Comparison of ENCODE assay signal across 11 mouse cellular contexts in the genomic region with DNA sequence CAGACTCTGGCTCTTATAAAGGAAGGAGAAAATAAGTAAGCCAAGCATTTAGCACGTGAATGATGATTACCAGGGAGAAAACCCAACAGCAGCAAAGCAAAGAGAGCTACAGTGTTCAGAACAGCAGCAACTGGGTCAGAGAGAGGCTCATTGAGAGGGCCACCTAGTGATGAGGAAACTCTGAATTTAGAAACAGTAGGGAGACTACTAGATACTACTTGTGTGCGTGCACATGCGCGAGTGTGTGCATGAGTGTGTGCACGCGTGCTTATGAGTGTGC. TPM values are rescaled to one million over a fixed set of nuclear protein-coding genes. Genes with fewer than 3 reads are reported as not detected.
DNase-seq lines count a peak whose midpoint lies in the region; ATAC-seq and TF ChIP-seq lines count a peak whose summit lies in the region.
"Had no signal": no experiment of that assay in that cellular context is flagged by ENCODE, and none has a peak within 500 bp of the region (broad histone marks: within the 10 kb centered on the region; RNA-seq: fewer than 3 reads in every experiment).

No protein-coding gene starts in this region.

- H3K9ac ChIP-seq in heart, embryonic 16.5 days (ENCODE audit: low read length), result no peak overlapping the region
- no peak overlapping the region for H3K9ac ChIP-seq in midbrain, embryonic 15.5 days
- no peak overlapping the region for H3K9ac ChIP-seq in midbrain, embryonic 14.5 days (replicated peaks; ENCODE audit: low read length)
- H3K9ac ChIP-seq in neural tube, embryonic 15.5 days (replicated peaks), result no peak overlapping the region; the same call in 1 of the 2 replicates
- H3K9ac ChIP-seq: midbrain, embryonic 13.5 days had no signal

- WGBS in heart, embryonic 16.5 days, result 82% methylated on average over 6 of the region's 6 CpGs
- WGBS in midbrain, embryonic 15.5 days, result 87% methylated on average over 6 of the region's 6 CpGs
- 85% methylated on average over 6 of the region's 6 CpGs for WGBS in midbrain, embryonic 14.5 days
- WGBS in neural tube, embryonic 15.5 days, result 82% methylated on average over 6 of the region's 6 CpGs

- TF ChIP-seq POLR2A in cortical plate, adult 2 months (IDR thresholded peaks at IDR 0.05; ENCODE audit: extremely low read depth, insufficient read depth, low read length), result no peak

- no peaks in the 10 kb centered on the region for H3K4me1 ChIP-seq in heart, embryonic 16.5 days (ENCODE audit: control insufficient read depth, insufficient read depth, low read length)
- peaks cover 9% of the 10 kb centered on the region; the same call in 1 of the 2 replicates for H3K4me1 ChIP-seq in midbrain, embryonic 15.5 days
- no peaks in the 10 kb centered on the region; the same call in 1 of the 2 replicates for H3K4me1 ChIP-seq in midbrain, embryonic 14.5 days (ENCODE audit: control insufficient read depth, insufficient read depth, low read length)
- peaks cover 1% of the 10 kb centered on the region for H3K4me1 ChIP-seq in cortical plate, adult 2 months (ENCODE audit: control insufficient read depth, insufficient read depth, low read length)
- peaks cover 10% of the 10 kb centered on the region for H3K4me1 ChIP-seq in neural tube, embryonic 15.5 days
- H3K4me1 ChIP-seq: midbrain, embryonic 13.5 days had no signal

- no peak for TF ChIP-seq CTCF in cortical plate, adult 2 months (IDR thresholded peaks at IDR 0.05; ENCODE audit: extremely low read depth, insufficient read depth, low read length)

- DNase-seq in heart, postnatal 36 days, result no peak
- no peak for DNase-seq in midbrain, embryonic 14.5 days
- DNase-seq in spleen, postnatal 10 days (ENCODE audit: low spot score in 2 of 2), result no peak
- DNase-seq: adrenal gland, postnatal 25 days; kidney, adult 18-20 months had no signal

- no peak overlapping the region for H3K27ac ChIP-seq in heart, embryonic 16.5 days (ENCODE audit: low read length)
- H3K27ac ChIP-seq in midbrain, embryonic 15.5 days, result 0 out of 2 replicates have a peak overlapping the region, but pooled peaks have one; percentile 44
- no peak overlapping the region for H3K27ac ChIP-seq in midbrain, embryonic 14.5 days (replicated peaks; ENCODE audit: low read depth, low read length)
- no peak overlapping the region for H3K27ac ChIP-seq in cortical plate, adult 2 months (ENCODE audit: insufficient read depth, low read length)
- peak overlapping the region; percentile 61 for H3K27ac ChIP-seq in neural tube, embryonic 15.5 days (replicated peaks)
- H3K27ac ChIP-seq: midbrain, embryonic 13.5 days had no signal

- intact Hi-C loops in heart, postnatal 36 days (cut with DNase I), result loop anchor here (1.0 to 10.0 kb wide), 5 partner anchors 67 to 430 kb away; partner anchors contain the start of gene Btbd11

- no peak for ATAC-seq in heart, embryonic 16.5 days (replicated peaks; ENCODE audit: extremely low read depth, insufficient read depth, low FRiP score)
- no peak for ATAC-seq in midbrain, embryonic 15.5 days (replicated peaks)
- no peak for ATAC-seq in midbrain, embryonic 14.5 days (ENCODE audit: low FRiP score, low TSS enrichment)
- ATAC-seq in neural tube, embryonic 15.5 days (ENCODE audit: low FRiP score), result peak; percentile 43; the same call in 1 of the 2 replicates

- H3K4me2 ChIP-seq in heart, embryonic 16.5 days (ENCODE audit: low read depth, low read length), result peak overlapping the region; percentile 45; the same call in 1 of the 2 replicates
- no peak overlapping the region for H3K4me2 ChIP-seq in midbrain, embryonic 15.5 days
- no peak overlapping the region for H3K4me2 ChIP-seq in midbrain, embryonic 14.5 days (ENCODE audit: low read length)
- H3K4me2 ChIP-seq in neural tube, embryonic 15.5 days, result peak overlapping the region; percentile 45

- H3K9me3 ChIP-seq in heart, embryonic 16.5 days (replicated peaks; ENCODE audit: control insufficient read depth, low read length), result no peaks in the 10 kb centered on the region
- H3K9me3 ChIP-seq in midbrain, embryonic 15.5 days, result no peaks in the 10 kb centered on the region
- no peaks in the 10 kb centered on the region for H3K9me3 ChIP-seq in midbrain, embryonic 14.5 days (ENCODE audit: control insufficient read depth, low read length)
- no peaks in the 10 kb centered on the region for H3K9me3 ChIP-seq in neural tube, embryonic 15.5 days (replicated peaks)
- H3K9me3 ChIP-seq: midbrain, embryonic 13.5 days had no signal

- H3K27me3 ChIP-seq in heart, embryonic 16.5 days (ENCODE audit: control insufficient read depth, insufficient read depth, low read length), result peaks cover 3% of the 10 kb centered on the region; the same call in 1 of the 2 replicates
- H3K27me3 ChIP-seq in midbrain, embryonic 15.5 days (replicated peaks), result no peaks in the 10 kb centered on the region
- no peaks in the 10 kb centered on the region for H3K27me3 ChIP-seq in midbrain, embryonic 14.5 days (ENCODE audit: control insufficient read depth, insufficient read depth, low read length)
- no peaks in the 10 kb centered on the region for H3K27me3 ChIP-seq in neural tube, embryonic 15.5 days (replicated peaks)
- H3K27me3 ChIP-seq: CH12.LX had no signal

- H3K36me3 ChIP-seq in heart, embryonic 16.5 days (ENCODE audit: control insufficient read depth, insufficient read depth), result no peaks in the 10 kb centered on the region
- H3K36me3 ChIP-seq in midbrain, embryonic 15.5 days (replicated peaks), result no peaks in the 10 kb centered on the region
- H3K36me3 ChIP-seq in midbrain, embryonic 14.5 days (ENCODE audit: control insufficient read depth, insufficient read depth, low read length), result no peaks in the 10 kb centered on the region
- no peaks in the 10 kb centered on the region for H3K36me3 ChIP-seq in neural tube, embryonic 15.5 days
- H3K36me3 ChIP-seq: midbrain, embryonic 13.5 days had no signal

- H3K4me3 ChIP-seq in heart, embryonic 16.5 days (ENCODE audit: low read length), result no peak overlapping the region
- no peak overlapping the region for H3K4me3 ChIP-seq in midbrain, embryonic 15.5 days
- no peak overlapping the region for H3K4me3 ChIP-seq in midbrain, embryonic 14.5 days (replicated peaks; ENCODE audit: low read depth, low read length)
- H3K4me3 ChIP-seq in cortical plate, adult 2 months (ENCODE audit: insufficient read depth, low read length), result peak overlapping the region; percentile 40
- no peak overlapping the region for H3K4me3 ChIP-seq in neural tube, embryonic 15.5 days (replicated peaks)
- H3K4me3 ChIP-seq: midbrain, embryonic 13.5 days had no signal

RNA-seq across cellular contexts. Expression of gene Cry1, which starts 36.8 kb away (rescaled TPM):
- 18.2 and 19.7 TPM in 2 replicates for polyA plus RNA-seq in heart, embryonic 16.5 days (2015; fragmentation: Nextera tagmentation; extraction: Ambion mirVana)
- total RNA-seq in heart, postnatal 36 days (2021), result 10 to 100 TPM in 1 of 2 experiments, 1 to 10 TPM in 1; 9.0 to 11.3 TPM
- polyA plus RNA-seq in midbrain, embryonic 15.5 days (2015; fragmentation: Nextera tagmentation; extraction: Ambion mirVana), result 38.8 and 41.2 TPM in 2 replicates
- 26.1 and 40.3 TPM in 2 replicates for polyA plus RNA-seq in midbrain, embryonic 14.5 days (2014; fragmentation: Nextera tagmentation; extraction: Ambion mirVana)
- polyA plus RNA-seq in cortical plate, adult 2 months (2012; rRNA removed), result 10.7 and 13.6 TPM in 2 replicates
- polyA plus RNA-seq in neural tube, embryonic 15.5 days (2015; fragmentation: Nextera tagmentation; extraction: Ambion mirVana), result 30.7 and 33.8 TPM in 2 replicates

Comparison
In these comparisons a context has a peak if more than half of its experiments do, and no peak if none do; other contexts are left out.
1. H3K27ac ChIP-seq: peak in midbrain, embryonic 15.5 days (single experiment) and neural tube, embryonic 15.5 days (single experiment); none in heart, embryonic 16.5 days (single experiment), midbrain, embryonic 14.5 days (single experiment) and cortical plate, adult 2 months (single experiment).
2. H3K4me2 ChIP-seq: peak in heart, embryonic 16.5 days (single experiment) and neural tube, embryonic 15.5 days (single experiment); none in midbrain, embryonic 15.5 days (single experiment) and midbrain, embryonic 14.5 days (single experiment).